Mouse (Mus musculus): ENCODE results near the gene Foxred1. TPM values are rescaled to one million over a fixed set of nuclear protein-coding genes. Genes with fewer than 3 reads are reported as not detected.

Foxred1 gene
- total and polyA plus RNA-seq, 3 experiments: 11.4 to 31.1 (median 11.9) TPM

- TF ChIP-seq GATA2 (IDR thresholded peaks at IDR 0.05; ENCODE audit: borderline replicate concordance, low read depth, low read length) (no peak), GATA1 (IDR thresholded peaks at IDR 0.05; ENCODE audit: borderline replicate concordance, low read length) (no peak), POLR2AphosphoS5 (IDR thresholded peaks at IDR 0.05; ENCODE audit: insufficient replicate concordance, low read depth, low read length) (no peak), TAL1 (conservative IDR thresholded peaks at IDR 0.05; ENCODE audit: low read depth, low read length) (no peak), CTCF (IDR thresholded peaks at IDR 0.05; ENCODE audit: low read depth, low read length) (no peak)
- H3K9me3 ChIP-seq (replicated peaks): no peaks in the 10 kb centered on the region
- H3K4me3 ChIP-seq (ENCODE audit: low read depth, low read length): no peak overlapping the region
- peaks cover 17% of the 10 kb centered on the region for H3K36me3 ChIP-seq (replicated peaks)
- DNase-seq (ENCODE audit: low spot score): no peak
- ATAC-seq (ENCODE audit: extremely low read depth, insufficient number of reproducible peaks, low FRiP score, poor library complexity, severe bottlenecking): no peak
- H3K27me3 ChIP-seq (ENCODE audit: insufficient read depth, low read length): no peaks in the 10 kb centered on the region
- H3K4me1 ChIP-seq (ENCODE audit: insufficient read depth, low read depth, low read length): peaks cover 45% of the 10 kb centered on the region
These were observed 12.5 kb downstream of the Foxred1 start for GRCm38 (mm10) chr9:35198351-35198750.

GRCm38 (mm10) chr9:35197625-35198024 lies 13.2 kb downstream of the Foxred1 start:
- no peak for ATAC-seq (ENCODE audit: extremely low read depth, insufficient number of reproducible peaks, low FRiP score, poor library complexity, severe bottlenecking)
- peaks cover 39% of the 10 kb centered on the region for H3K4me1 ChIP-seq (ENCODE audit: insufficient read depth, low read depth, low read length)
- no peaks in the 10 kb centered on the region for H3K9me3 ChIP-seq (replicated peaks)
- TF ChIP-seq GATA1 (IDR thresholded peaks at IDR 0.05; ENCODE audit: borderline replicate concordance, low read length) (no peak), POLR2AphosphoS5 (IDR thresholded peaks at IDR 0.05; ENCODE audit: insufficient replicate concordance, low read depth, low read length) (no peak), CTCF (IDR thresholded peaks at IDR 0.05; ENCODE audit: low read depth, low read length) (no peak), TAL1 (conservative IDR thresholded peaks at IDR 0.05; ENCODE audit: low read depth, low read length) (no peak), GATA2 (IDR thresholded peaks at IDR 0.05; ENCODE audit: borderline replicate concordance, low read depth, low read length) (no peak)
- no peak overlapping the region for H3K4me3 ChIP-seq (ENCODE audit: low read depth, low read length)
- peaks cover 19% of the 10 kb centered on the region for H3K36me3 ChIP-seq (replicated peaks)
- H3K27me3 ChIP-seq (ENCODE audit: insufficient read depth, low read length): no peaks in the 10 kb centered on the region
- DNase-seq (ENCODE audit: low spot score): no peak

- H3K36me3 ChIP-seq (replicated peaks): peaks cover 47% of the 10 kb centered on the region
These were observed 16.8 kb downstream of the Foxred1 start for GRCm38 (mm10) chr9:35194048-35194447.

GRCm38 (mm10) chr9:35192983-35193542 lies 17.8 kb downstream of the Foxred1 start:
- no peaks in the 10 kb centered on the region for H3K27me3 ChIP-seq (ENCODE audit: insufficient read depth, low read length)
- no peaks in the 10 kb centered on the region; the same call in none of the 2 replicates for H3K4me1 ChIP-seq (ENCODE audit: insufficient read depth, low read depth, low read length)
- H3K36me3 ChIP-seq (replicated peaks): peaks cover 54% of the 10 kb centered on the region
- TF ChIP-seq GATA1 (IDR thresholded peaks at IDR 0.05; ENCODE audit: borderline replicate concordance, low read length) (no peak), POLR2AphosphoS5 (IDR thresholded peaks at IDR 0.05; ENCODE audit: insufficient replicate concordance, low read depth, low read length) (no peak), CTCF (IDR thresholded peaks at IDR 0.05; ENCODE audit: low read depth, low read length) (no peak), TAL1 (conservative IDR thresholded peaks at IDR 0.05; ENCODE audit: low read depth, low read length) (no peak), GATA2 (IDR thresholded peaks at IDR 0.05; ENCODE audit: borderline replicate concordance, low read depth, low read length) (no peak)
- H3K4me3 ChIP-seq (ENCODE audit: low read depth, low read length): no peak overlapping the region
- DNase-seq (ENCODE audit: low spot score): no peak
- no peak for ATAC-seq (ENCODE audit: extremely low read depth, insufficient number of reproducible peaks, low FRiP score, poor library complexity, severe bottlenecking)
- no peaks in the 10 kb centered on the region for H3K9me3 ChIP-seq (replicated peaks)

More at GRCm38 (mm10) chr9:35194048-35194447, 16.8 kb downstream of the Foxred1 start:
- H3K27me3 ChIP-seq (ENCODE audit: insufficient read depth, low read length): no peaks in the 10 kb centered on the region
- H3K4me1 ChIP-seq (ENCODE audit: insufficient read depth, low read depth, low read length): peaks cover 8% of the 10 kb centered on the region
- H3K4me3 ChIP-seq (ENCODE audit: low read depth, low read length): no peak overlapping the region
- TF ChIP-seq GATA1 (IDR thresholded peaks at IDR 0.05; ENCODE audit: borderline replicate concordance, low read length) (no peak), CTCF (IDR thresholded peaks at IDR 0.05; ENCODE audit: low read depth, low read length) (no peak), POLR2AphosphoS5 (IDR thresholded peaks at IDR 0.05; ENCODE audit: insufficient replicate concordance, low read depth, low read length) (no peak), TAL1 (conservative IDR thresholded peaks at IDR 0.05; ENCODE audit: low read depth, low read length) (no peak), GATA2 (IDR thresholded peaks at IDR 0.05; ENCODE audit: borderline replicate concordance, low read depth, low read length) (no peak)
- ATAC-seq (ENCODE audit: extremely low read depth, insufficient number of reproducible peaks, low FRiP score, poor library complexity, severe bottlenecking) (no peak), DNase-seq (ENCODE audit: low spot score) (no peak)
- H3K9me3 ChIP-seq (replicated peaks): no peaks in the 10 kb centered on the region

GRCm38 (mm10) chr9:35188700-35189099 lies 22.2 kb downstream of the Foxred1 start:
- ATAC-seq (ENCODE audit: extremely low read depth, insufficient number of reproducible peaks, low FRiP score, poor library complexity, severe bottlenecking): no peak
- H3K36me3 ChIP-seq (replicated peaks): peaks cover 67% of the 10 kb centered on the region
- no peak for TF ChIP-seq POLR2AphosphoS5 (IDR thresholded peaks at IDR 0.05; ENCODE audit: insufficient replicate concordance, low read depth, low read length)
- no peak for TF ChIP-seq TAL1 (conservative IDR thresholded peaks at IDR 0.05; ENCODE audit: low read depth, low read length)
- TF ChIP-seq GATA1 (IDR thresholded peaks at IDR 0.05; ENCODE audit: borderline replicate concordance, low read length): no peak
- no peak for TF ChIP-seq GATA2 (IDR thresholded peaks at IDR 0.05; ENCODE audit: borderline replicate concordance, low read depth, low read length)
- TF ChIP-seq CTCF (IDR thresholded peaks at IDR 0.05; ENCODE audit: low read depth, low read length): no peak

GRCm38 (mm10) chr9:35187351-35187903 lies 23.4 kb downstream of the Foxred1 start:
- Histone ChIP-seq H3K4me3 (ENCODE audit: low read depth, low read length) (no peak overlapping the region), H3K27me3 (ENCODE audit: insufficient read depth, low read length) (no peaks in the 10 kb centered on the region), H3K9me3 (replicated peaks) (no peaks in the 10 kb centered on the region), H3K36me3 (replicated peaks) (peaks cover 59% of the 10 kb centered on the region), H3K4me1 (ENCODE audit: insufficient read depth, low read depth, low read length) (peaks cover 8% of the 10 kb centered on the region)
- TF ChIP-seq GATA2 (IDR thresholded peaks at IDR 0.05; ENCODE audit: borderline replicate concordance, low read depth, low read length) (no peak), TAL1 (conservative IDR thresholded peaks at IDR 0.05; ENCODE audit: low read depth, low read length) (no peak), CTCF (IDR thresholded peaks at IDR 0.05; ENCODE audit: low read depth, low read length) (no peak), POLR2AphosphoS5 (IDR thresholded peaks at IDR 0.05; ENCODE audit: insufficient replicate concordance, low read depth, low read length) (no peak), GATA1 (IDR thresholded peaks at IDR 0.05; ENCODE audit: borderline replicate concordance, low read length) (no peak)
- no peak for DNase-seq (ENCODE audit: low spot score)
- ATAC-seq (ENCODE audit: extremely low read depth, insufficient number of reproducible peaks, low FRiP score, poor library complexity, severe bottlenecking): no peak

More at GRCm38 (mm10) chr9:35188700-35189099, 22.2 kb downstream of the Foxred1 start:
- H3K4me3 ChIP-seq (ENCODE audit: low read depth, low read length): no peak overlapping the region
- DNase-seq (ENCODE audit: low spot score): no peak
- H3K9me3 ChIP-seq (replicated peaks): no peaks in the 10 kb centered on the region
- no peaks in the 10 kb centered on the region for H3K27me3 ChIP-seq (ENCODE audit: insufficient read depth, low read length)
- no peaks in the 10 kb centered on the region; the same call in none of the 2 replicates for H3K4me1 ChIP-seq (ENCODE audit: insufficient read depth, low read depth, low read length)
